Mouse (Mus musculus) intestine, embryonic 14.5 days (tissue): ENCODE results near the gene B3galt4. TPM values are rescaled to one million over a fixed set of nuclear protein-coding genes. Genes with fewer than 3 reads are reported as not detected.

Experiments
- ATAC-seq: fragments of 200-750 bp; cut with Nextera tagmentation; replicated peaks from 2 replicates; pipeline ENCODE4 v1.8.0; 2017; ENCODE audit warnings: low read depth, moderate number of reproducible peaks, moderate TSS enrichment, moderate library complexity; ENCODE audit not compliant: low FRiP score, low TSS enrichment
- DNase-seq: peaks from one replicate; pipeline ENCODE4 v3.0.0-alpha.2; 2018; ENCODE audit warnings: low spot score
- H3K27ac ChIP-seq: fragments of 300-500 bp; sonication (generic); 2 replicates; pipeline ENCODE4 v1.5.1; 2014; ENCODE audit warnings: low read depth, mild to moderate bottlenecking, control low read depth
- H3K27me3 ChIP-seq: fragments of 300-500 bp; sonication (generic); replicated peaks from 2 replicates; pipeline ENCODE4 v1.6.1; 2014; ENCODE audit warnings: low read length, control low read depth; ENCODE audit not compliant: control insufficient read depth, insufficient read depth
- H3K36me3 ChIP-seq: fragments of 300-500 bp; sonication (generic); 2 replicates; pipeline ENCODE4 v1.6.1; 2014; ENCODE audit warnings: low read length, control low read depth; ENCODE audit not compliant: control insufficient read depth, insufficient read depth
- H3K4me1 ChIP-seq: fragments of 300-500 bp; sonication (generic); replicated peaks from 2 replicates; pipeline ENCODE4 v1.6.1; 2014; ENCODE audit warnings: low read length, control low read depth, mixed read lengths; ENCODE audit not compliant: control insufficient read depth, insufficient read depth
- H3K4me2 ChIP-seq: fragments of 300-500 bp; sonication (generic); 2 replicates; pipeline ENCODE4 v1.6.1; 2014; ENCODE audit warnings: low read length
- H3K4me3 ChIP-seq: fragments of 300-500 bp; sonication (generic); 2 replicates; pipeline ENCODE4 v1.5.1; 2014; ENCODE audit warnings: low read depth, low read length, control low read depth, mixed read lengths
- H3K9ac ChIP-seq: fragments of 300-500 bp; sonication (generic); 2 replicates; pipeline ENCODE4 v1.6.1; 2014; ENCODE audit warnings: mild to moderate bottlenecking, low read length
- H3K9me3 ChIP-seq: fragments of 300-500 bp; sonication (generic); 2 replicates; pipeline ENCODE4 v1.6.1; 2016; ENCODE audit warnings: low read length, control low read depth; ENCODE audit not compliant: control insufficient read depth
- WGBS: fragments of 180-500 bp; shearing (Covaris S2); extraction: QIAGEN DNeasy Blood & Tissue Kit; methylation state at CpG from one replicate; pipeline ENCODE4 v1.1.7; 2014; 5-methylcytosine and 5-hydroxymethylcytosine counted together
- polyA plus RNA-seq: library from polyadenylated mRNA; unstranded; fragments of >200 nt; fragmentation: Nextera tagmentation; extraction: Ambion mirVana; gene quantifications from 2 replicates; pipeline ENCODE4 v1.2.1, GENCODE M21; 2014

B3galt4 gene
- polyA plus RNA-seq, 1 experiment from 2014 or later = 3.7 TPM

- H3K4me3 ChIP-seq = peak overlapping the region; percentile 52
- under 1% methylated on average over 18 of the region's 20 CpGs for WGBS
- peak; percentile 18 for ATAC-seq
- H3K27me3 ChIP-seq = no peaks in the 10 kb centered on the region
- H3K4me1 ChIP-seq = peaks cover 27% of the 10 kb centered on the region
- no peaks in the 10 kb centered on the region for H3K9me3 ChIP-seq
- peak overlapping the region; percentile 55 for H3K9ac ChIP-seq
- H3K4me2 ChIP-seq = peak overlapping the region; percentile 71
- H3K36me3 ChIP-seq = peaks cover 49% of the 10 kb centered on the region
- peak overlapping the region; percentile 78 for H3K27ac ChIP-seq
- peak; percentile 78 for DNase-seq
Observed at GRCm38 (mm10) chr17:33916294-33916693, 35.0 kb downstream of the B3galt4 start.

DNA sequence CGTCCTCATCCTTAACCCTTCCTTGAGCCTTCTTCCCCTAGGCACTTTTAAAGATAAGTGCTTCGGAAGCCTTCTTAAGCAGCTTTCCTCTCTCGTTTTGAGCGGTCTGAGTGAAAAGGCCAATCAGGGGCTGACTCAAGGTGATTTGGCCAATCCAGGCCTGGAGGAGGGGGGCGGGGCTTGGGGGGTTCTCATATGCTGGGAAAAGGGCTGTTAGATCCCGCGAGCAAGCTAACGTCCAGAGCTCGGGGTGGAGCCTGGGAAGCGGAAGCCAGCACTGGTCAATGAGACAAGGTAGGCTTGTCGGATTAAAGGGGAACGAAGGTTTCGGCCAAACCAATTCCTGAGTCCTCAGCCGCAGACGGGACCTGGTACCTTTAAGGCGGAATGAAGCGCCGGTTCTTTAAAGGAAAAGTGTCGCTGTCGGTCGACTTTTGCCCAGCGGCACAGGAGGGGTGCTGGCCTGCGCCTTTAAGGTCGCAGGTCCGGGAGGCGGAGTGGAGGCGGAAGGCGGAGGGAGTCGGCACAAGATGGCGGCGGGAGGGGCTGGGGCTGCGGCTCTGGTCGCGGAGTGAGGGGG is 35.5 kb downstream of the B3galt4 start, which contains the start of the genes Tapbp and Zbtb22:
Gene Tapbp (plus strand): TSS at position 229 of the 580 bp plus-strand sequence.
Gene Zbtb22 (plus strand): TSS at position 234 of the 580 bp plus-strand sequence.
- peak within 1 kb of the TSS; percentile 78 for H3K27ac ChIP-seq
- peaks cover 53% of the 10 kb centered on the region for H3K36me3 ChIP-seq
- H3K4me1 ChIP-seq = peaks cover 24% of the 10 kb centered on the region
- WGBS = under 1% methylated on average over 31 of the region's 34 CpGs
- peak within 1 kb of the TSS; percentile 55 for H3K9ac ChIP-seq
- no peaks in the 10 kb centered on the region for H3K27me3 ChIP-seq
- peak within 1 kb of the TSS; percentile 71 for H3K4me2 ChIP-seq
- peak; percentile 94 for DNase-seq
- no peaks in the 10 kb centered on the region for H3K9me3 ChIP-seq
- peak within 1 kb of the TSS; percentile 52 for H3K4me3 ChIP-seq
- ATAC-seq = peak; percentile 87

GRCm38 (mm10) chr17:33914969-33915391 is 36.3 kb downstream of the B3galt4 start:
- ATAC-seq (no peak), DNase-seq (no peak)
- peaks cover 53% of the 10 kb centered on the region for H3K36me3 ChIP-seq
- H3K9me3 ChIP-seq = no peaks in the 10 kb centered on the region
- H3K9ac ChIP-seq = no peak overlapping the region
- peak overlapping the region; percentile 44 for H3K4me2 ChIP-seq
- H3K4me3 ChIP-seq = peak overlapping the region; percentile 52; the same call in 1 of the 2 replicates
- peaks cover 28% of the 10 kb centered on the region for H3K4me1 ChIP-seq
- 72% methylated on average over 13 of the region's 13 CpGs for WGBS
- H3K27ac ChIP-seq = no peak overlapping the region
- no peaks in the 10 kb centered on the region for H3K27me3 ChIP-seq

DNA sequence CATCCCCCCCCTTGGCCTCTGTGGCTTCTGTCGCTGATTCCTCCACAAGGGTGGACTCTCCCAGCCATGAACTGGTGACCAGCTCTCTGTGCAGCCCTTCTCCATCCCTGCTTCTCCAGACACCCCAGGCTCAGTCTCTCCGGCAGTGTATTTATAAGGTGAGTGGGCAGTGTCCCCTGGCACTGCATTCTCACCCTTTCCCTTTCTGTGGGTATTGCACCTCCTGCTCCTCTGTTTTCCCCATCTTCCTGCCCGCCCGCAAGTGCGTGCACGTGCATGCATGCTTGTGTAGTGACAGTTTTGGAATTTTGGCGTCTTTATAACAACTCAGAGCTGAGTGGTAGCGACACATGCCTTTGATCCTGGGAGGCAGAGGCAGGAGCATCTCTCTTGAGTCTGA is 37.4 kb downstream of the B3galt4 start:
- no peaks in the 10 kb centered on the region for H3K9me3 ChIP-seq
- H3K4me1 ChIP-seq = peaks cover 25% of the 10 kb centered on the region
- no peak for ATAC-seq
- WGBS = 96% methylated on average over 8 of the region's 8 CpGs
- H3K27me3 ChIP-seq = no peaks in the 10 kb centered on the region
- peaks cover 53% of the 10 kb centered on the region for H3K36me3 ChIP-seq
- H3K4me3 ChIP-seq = no peak overlapping the region
- DNase-seq = no peak
- no peak overlapping the region for H3K9ac ChIP-seq
- no peak overlapping the region for H3K27ac ChIP-seq
- H3K4me2 ChIP-seq = no peak overlapping the region

GRCm38 (mm10) chr17:33913264-33913663 is 38.0 kb downstream of the B3galt4 start:
- peaks cover 53% of the 10 kb centered on the region for H3K36me3 ChIP-seq
- WGBS = 96% methylated on average over 10 of the region's 10 CpGs
- DNase-seq = no peak
- no peaks in the 10 kb centered on the region for H3K9me3 ChIP-seq
- H3K27ac ChIP-seq = no peak overlapping the region
- H3K4me1 ChIP-seq = peaks cover 23% of the 10 kb centered on the region
- ATAC-seq = no peak
- H3K27me3 ChIP-seq = no peaks in the 10 kb centered on the region
- H3K9ac ChIP-seq = no peak overlapping the region
- H3K4me2 ChIP-seq = no peak overlapping the region
- no peak overlapping the region for H3K4me3 ChIP-seq

DNA sequence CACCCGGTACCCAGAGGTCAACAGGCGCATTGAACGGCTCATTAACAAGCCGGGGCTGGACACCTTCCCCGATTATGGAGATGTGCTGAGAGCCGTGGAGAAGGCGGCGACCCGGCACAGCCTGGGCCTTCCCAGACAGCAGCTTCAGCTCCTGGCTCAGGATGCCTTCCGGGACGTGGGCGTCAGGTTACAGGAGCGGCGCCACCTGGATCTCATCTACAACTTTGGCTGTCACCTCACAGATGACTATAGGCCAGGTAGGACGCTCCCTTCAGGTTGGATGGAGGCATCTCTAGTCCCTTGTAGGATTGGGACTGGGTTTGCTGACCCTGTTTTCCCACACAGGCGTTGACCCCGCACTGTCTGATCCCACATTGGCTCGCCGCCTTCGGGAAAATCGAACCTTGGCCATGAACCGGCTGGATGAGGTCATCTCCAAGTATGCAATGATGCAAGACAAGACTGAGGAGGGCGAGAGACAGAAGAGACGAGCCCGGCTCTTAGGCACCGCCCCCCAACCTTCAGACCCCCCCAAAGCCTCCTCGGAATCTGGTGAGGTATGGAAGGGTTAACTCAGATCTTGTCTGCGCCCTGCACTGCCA is 39.4 kb downstream of the B3galt4 start:
- Histone ChIP-seq H3K4me2 (no peak overlapping the region), H3K27me3 (no peaks in the 10 kb centered on the region), H3K27ac (no peak overlapping the region), H3K9me3 (no peaks in the 10 kb centered on the region), H3K4me3 (no peak overlapping the region), H3K4me1 (peaks cover 20% of the 10 kb centered on the region), H3K9ac (no peak overlapping the region), H3K36me3 (peaks cover 41% of the 10 kb centered on the region)
- WGBS = 91% methylated on average over 28 of the region's 28 CpGs
- DNase-seq (no peak), ATAC-seq (no peak)

DNA sequence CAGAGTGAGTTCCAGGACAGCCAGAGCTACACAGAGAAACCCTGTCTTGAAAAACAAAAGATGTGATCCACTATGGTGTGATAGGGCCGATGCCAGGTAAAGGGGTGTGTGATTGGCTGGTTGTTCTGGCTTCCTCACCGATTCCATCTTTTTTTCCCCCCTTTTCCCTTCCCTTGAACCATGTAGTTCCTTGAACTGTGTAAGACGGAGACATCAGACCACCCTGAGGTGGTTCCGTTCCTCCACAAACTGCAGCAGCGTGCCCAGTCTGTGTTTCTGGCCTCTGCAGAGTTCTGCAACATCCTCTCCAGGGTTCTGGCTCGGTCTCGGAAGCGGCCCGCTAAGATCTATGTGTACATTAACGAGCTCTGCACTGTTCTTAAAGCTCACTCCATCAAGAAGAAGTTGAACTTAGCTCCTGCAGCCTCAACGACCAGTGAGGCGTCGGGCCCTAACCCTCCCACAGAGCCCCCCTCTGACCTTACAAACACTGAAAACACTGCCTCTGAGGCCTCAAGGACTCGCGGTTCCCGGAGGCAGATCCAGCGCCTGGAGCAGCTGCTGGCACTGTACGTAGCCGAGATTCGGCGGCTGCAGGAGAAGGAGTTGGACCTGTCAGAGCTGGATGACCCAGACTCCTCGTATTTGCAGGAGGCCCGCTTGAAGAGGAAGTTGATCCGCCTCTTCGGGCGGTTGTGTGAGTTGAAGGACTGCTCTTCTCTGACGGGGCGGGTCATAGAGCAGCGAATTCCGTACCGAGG is 40.1 kb downstream of the B3galt4 start:
- Histone ChIP-seq H3K27ac (no peak overlapping the region), H3K27me3 (no peaks in the 10 kb centered on the region), H3K4me2 (no peak overlapping the region), H3K36me3 (peaks cover 41% of the 10 kb centered on the region), H3K4me3 (no peak overlapping the region), H3K9ac (no peak overlapping the region), H3K9me3 (no peaks in the 10 kb centered on the region), H3K4me1 (peaks cover 16% of the 10 kb centered on the region)
- no peak for ATAC-seq
- WGBS = 93% methylated on average over 31 of the region's 31 CpGs
- no peak for DNase-seq

GRCm38 (mm10) chr17:33910346-33911051 is 40.8 kb downstream of the B3galt4 start:
- H3K4me2 ChIP-seq = peak overlapping the region; percentile 99
- H3K9me3 ChIP-seq = no peaks in the 10 kb centered on the region
- H3K27ac ChIP-seq = peak overlapping the region; percentile 85; the same call in 1 of the 2 replicates
- ATAC-seq (no peak), DNase-seq (no peak)
- peak overlapping the region; percentile 98 for H3K4me3 ChIP-seq
- peak overlapping the region; percentile 83 for H3K9ac ChIP-seq
- peaks cover 16% of the 10 kb centered on the region for H3K4me1 ChIP-seq
- 48% methylated on average over 11 of the region's 11 CpGs for WGBS
- H3K27me3 ChIP-seq = no peaks in the 10 kb centered on the region
- H3K36me3 ChIP-seq = peaks cover 41% of the 10 kb centered on the region
